Comparison of ENCODE assay signal across 20 mouse cellular contexts in the genomic region with DNA sequence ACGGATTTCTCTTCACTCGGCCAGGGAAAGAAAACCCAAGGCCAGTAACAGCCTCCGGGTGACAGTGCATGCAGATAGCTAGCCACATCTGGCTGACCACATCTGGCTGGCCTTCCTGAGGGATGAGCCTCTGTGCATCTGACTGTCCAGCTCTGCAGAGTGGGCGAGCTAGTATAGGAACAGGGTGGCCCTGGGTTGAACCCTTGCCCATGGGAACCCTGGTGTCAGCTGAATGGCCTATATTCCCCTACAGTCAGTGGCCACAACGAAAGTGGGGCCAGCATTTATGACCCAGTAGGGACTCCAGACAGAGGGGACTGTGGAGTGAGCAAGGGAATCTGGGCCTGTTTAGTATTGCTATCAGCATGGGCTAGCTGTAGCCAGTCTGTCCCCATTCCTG. TPM values are rescaled to one million over a fixed set of nuclear protein-coding genes. Genes with fewer than 3 reads are reported as not detected.
DNase-seq lines count a peak whose midpoint lies in the region; ATAC-seq and TF ChIP-seq lines count a peak whose summit lies in the region.
"Had no signal": no experiment of that assay in that cellular context is flagged by ENCODE, and none has a peak within 500 bp of the region (broad histone marks: within the 10 kb centered on the region; RNA-seq: fewer than 3 reads in every experiment).

No protein-coding gene starts in this region.

- TF ChIP-seq CTCF in gastrocnemius, adult 2 months (IDR thresholded peaks at IDR 0.05), result no peak

- peak overlapping the region; percentile 89 for H3K27ac ChIP-seq in gastrocnemius, adult 2 months

- peaks cover 42% of the 10 kb centered on the region for H3K4me1 ChIP-seq in megakaryocyte, embryonic 14.5 days

- H3K36me3 ChIP-seq in megakaryocyte, embryonic 14.5 days (replicated peaks; ENCODE audit: low read length), result peaks cover 50% of the 10 kb centered on the region
- H3K36me3 ChIP-seq: G1E had no signal

- peaks cover 64% of the 10 kb centered on the region for H3K27me3 ChIP-seq in megakaryocyte, embryonic 14.5 days (replicated peaks)
- H3K27me3 ChIP-seq: Patski had no signal

- intact Hi-C loops in gastrocnemius, adult 2 months (cut with DNase I), result no loop called here

- DNase-seq in gastrocnemius, adult 2 months, result no peak
- no peak for DNase-seq in gastrocnemius, adult 8-10 months (ENCODE audit: low spot score in 2 of 2)
- DNase-seq in heart, adult 11 months, result peak; percentile 90
- DNase-seq in heart, adult 9 months (ENCODE audit: low spot score in 2 of 2), result no peak
- DNase-seq: adrenal gland, adult 2 months; adrenal gland, adult 8-10 months; adrenal gland, postnatal 10 days; adrenal gland, postnatal 14 days; adrenal gland, postnatal 25 days; adrenal gland, postnatal 36 days; B cell, adult 2 months; cerebellum, adult 11 months; cerebellum, adult 11-12 months; cerebellum, adult 18-20 months had no signal

- no peak for ATAC-seq in megakaryocyte, adult 5-6 weeks (ENCODE audit: poor library complexity, severe bottlenecking)
- ATAC-seq: activated CD4-positive, CD25-positive, alpha-beta regulatory T cell, adult 4 months; CD4-positive, CD25-positive, alpha-beta regulatory T cell, adult 4 months; Patski had no signal

- no peak overlapping the region for H3K4me3 ChIP-seq in gastrocnemius, adult 2 months
- peak overlapping the region; percentile 72 for H3K4me3 ChIP-seq in megakaryocyte, embryonic 14.5 days (replicated peaks)

- H3K9me3 ChIP-seq in megakaryocyte, embryonic 14.5 days, result no peaks in the 10 kb centered on the region
- H3K9me3 ChIP-seq: G1E had no signal

RNA-seq across cellular contexts. Expression of a gene that starts 24.6 kb away (rescaled TPM):
- total RNA-seq in gastrocnemius, adult 2 months (2021), result 10 to 100 TPM; 20.3 to 30.2 TPM
- total RNA-seq in gastrocnemius, adult 8-10 months (2022), result 10 to 100 TPM; 22.3 to 31.0 (median 26.7) TPM
- polyA plus RNA-seq in megakaryocyte, embryonic 14.5 days (2012; ENCODE audit: insufficient read depth, low replicate concordance), result 4.8 and 14.7 TPM in 2 replicates
- 0.36 and 1.3 TPM in 2 replicates for total RNA-seq in megakaryocyte, adult 5-6 weeks (2015)
- total RNA-seq in megakaryocyte, adult 5-6 weeks (2017), result not detected in 2 replicates

RNA-seq across cellular contexts. Expression of a gene that starts 36.9 kb away (rescaled TPM):
- total RNA-seq in gastrocnemius, adult 2 months (2021), result 1 to 10 TPM; 5.4 to 7.9 TPM
- 1 to 10 TPM; 5.2 to 8.8 (median 7.5) TPM for total RNA-seq in gastrocnemius, adult 8-10 months (2022)
- 14.1 and 42.5 TPM in 2 replicates for polyA plus RNA-seq in megakaryocyte, embryonic 14.5 days (2012; ENCODE audit: insufficient read depth, low replicate concordance)
- 9.7 and 10.5 TPM in 2 replicates for total RNA-seq in megakaryocyte, adult 5-6 weeks (2015)
- total RNA-seq in megakaryocyte, adult 5-6 weeks (2017), result 11.4 and 11.9 TPM in 2 replicates

RNA-seq across cellular contexts. Expression of a gene that starts 37.0 kb away (rescaled TPM):
- total RNA-seq in gastrocnemius, adult 2 months (2021), result under 1 TPM in 1 of 2 experiments, not detected in 1; 0.14 TPM
- not detected for total RNA-seq in gastrocnemius, adult 8-10 months (2022)
- 1.2 TPM in 1 of 2 replicates, not detected in the other for polyA plus RNA-seq in megakaryocyte, embryonic 14.5 days (2012; ENCODE audit: insufficient read depth, low replicate concordance)
- 20.0 and 25.8 TPM in 2 replicates for total RNA-seq in megakaryocyte, adult 5-6 weeks (2015)
- 7.6 and 10.7 TPM in 2 replicates for total RNA-seq in megakaryocyte, adult 5-6 weeks (2017)
- polyA plus RNA-seq: Patski had no signal

Comparison
In these comparisons a context has a peak if more than half of its experiments do, and no peak if none do; other contexts are left out.
1. RNA of a gene that starts 24.6 kb away (total RNA-seq): 20.3 to 30.2 TPM in gastrocnemius, adult 2 months and 22.3 to 31.0 TPM in gastrocnemius, adult 8-10 months; 0.36 to 1.3 TPM in megakaryocyte, adult 5-6 weeks; every median in the first group is over 4 times any median in the second.
2. RNA of a gene that starts 37.0 kb away (total RNA-seq): 7.6 to 25.8 TPM in megakaryocyte, adult 5-6 weeks; 0.14 TPM in gastrocnemius, adult 2 months and not detected in gastrocnemius, adult 8-10 months; every median in the first group is over 4 times any median in the second.